Mouse (Mus musculus) hindbrain, embryonic 10.5 days (tissue): Measurements from ENCODE around the gene B3gnt2. TPM values are rescaled to one million over a fixed set of nuclear protein-coding genes. Genes with fewer than 3 reads are reported as not detected.

ENCODE experiments used
- DNase-seq: peaks from one replicate; pipeline ENCODE4 v3.0.0-alpha.2; 2017; ENCODE audit warnings: low spot score
- H3K27ac ChIP-seq: fragments of 300-500 bp; sonication (generic); 2 replicates; pipeline ENCODE4 v1.5.1; 2016; ENCODE audit warnings: mild to moderate bottlenecking, moderate library complexity
- H3K27me3 ChIP-seq: fragments of 300-500 bp; sonication (generic); 2 replicates; pipeline ENCODE4 v1.6.1; 2016; ENCODE audit warnings: mild to moderate bottlenecking; ENCODE audit not compliant: poor library complexity, insufficient read depth, severe bottlenecking
- H3K36me3 ChIP-seq: fragments of 300-500 bp; sonication (generic); 2 replicates; pipeline ENCODE4 v1.6.1; 2016; ENCODE audit warnings: mild to moderate bottlenecking, moderate library complexity
- H3K4me1 ChIP-seq: fragments of 300-500 bp; sonication (generic); replicated peaks from 2 replicates; pipeline ENCODE4 v1.6.1; 2016; ENCODE audit warnings: mild to moderate bottlenecking
- H3K4me3 ChIP-seq: fragments of 300-500 bp; sonication (generic); 2 replicates; pipeline ENCODE4 v1.5.1; 2016; ENCODE audit warnings: mild to moderate bottlenecking, moderate library complexity
- H3K9me3 ChIP-seq: fragments of 300-500 bp; sonication (generic); 2 replicates; pipeline ENCODE4 v1.6.1; 2016; ENCODE audit warnings: mild to moderate bottlenecking, moderate library complexity
- WGBS: fragments of 180-500 bp; shearing (Covaris S2); methylation state at CpG from one replicate; pipeline ENCODE4 v1.1.7; 2016; 5-methylcytosine and 5-hydroxymethylcytosine counted together
- polyA plus RNA-seq: library from polyadenylated mRNA; unstranded; fragments of >200 nt; fragmentation: Nextera tagmentation; extraction: Ambion mirVana; gene quantifications from 2 replicates; pipeline ENCODE4 v1.2.1, GENCODE M21; 2016

The B3gnt2 gene
- polyA plus RNA-seq, 1 experiment from 2014 or later: 1.2 TPM

GRCm38 (mm10) chr11:22791726-22792125, 69.0 kb downstream of the B3gnt2 start:
- no peak for DNase-seq
- WGBS: 85% methylated on average over 5 of the region's 5 CpGs
- no peak overlapping the region for H3K27ac ChIP-seq
- no peaks in the 10 kb centered on the region for H3K27me3 ChIP-seq
- H3K4me1 ChIP-seq: 0 out of 2 replicates have a peak, but pooled peaks cover 4% of the 10 kb centered on the region
- no peak overlapping the region for H3K4me3 ChIP-seq
- no peaks in the 10 kb centered on the region for H3K9me3 ChIP-seq
- no peaks in the 10 kb centered on the region for H3K36me3 ChIP-seq

GRCm38 (mm10) chr11:22787833-22788232, 72.9 kb downstream of the B3gnt2 start:
- DNase-seq: no peak
- Histone ChIP-seq H3K4me3 (no peak overlapping the region), H3K27me3 (no peaks in the 10 kb centered on the region), H3K36me3 (no peaks in the 10 kb centered on the region), H3K9me3 (no peaks in the 10 kb centered on the region), H3K27ac (no peak overlapping the region), H3K4me1 (peaks cover 2% of the 10 kb centered on the region; the same call in 1 of the 2 replicates)
- 76% methylated on average over 2 of the region's 2 CpGs for whole genome bisulfite sequencing

GRCm38 (mm10) chr11:22784477-22784876, 76.3 kb downstream of the B3gnt2 start:
- H3K27me3 ChIP-seq: no peaks in the 10 kb centered on the region
- peaks cover 5% of the 10 kb centered on the region; the same call in 1 of the 2 replicates for H3K4me1 ChIP-seq
- no peaks in the 10 kb centered on the region for H3K36me3 ChIP-seq
- 93% methylated on average over 3 of the region's 3 CpGs for WGBS
- H3K27ac ChIP-seq: no peak overlapping the region
- no peaks in the 10 kb centered on the region for H3K9me3 ChIP-seq
- DNase-seq: no peak
- no peak overlapping the region for H3K4me3 ChIP-seq

- 73% methylated on average over 13 of the region's 13 CpGs for WGBS
- peak; percentile 8 for DNase-seq
- Histone ChIP-seq H3K27ac (no peak overlapping the region), H3K36me3 (no peaks in the 10 kb centered on the region), H3K9me3 (no peaks in the 10 kb centered on the region), H3K27me3 (no peaks in the 10 kb centered on the region), H3K4me3 (no peak overlapping the region), H3K4me1 (peaks cover 5% of the 10 kb centered on the region; the same call in 1 of the 2 replicates)
Observed at GRCm38 (mm10) chr11:22782705-22783124, 78.0 kb downstream of the B3gnt2 start.

GRCm38 (mm10) chr11:22781190-22781589, 79.6 kb downstream of the B3gnt2 start:
- no peak overlapping the region for H3K27ac ChIP-seq
- H3K27me3 ChIP-seq: no peaks in the 10 kb centered on the region
- no peak for DNase-seq
- H3K36me3 ChIP-seq: no peaks in the 10 kb centered on the region
- H3K4me1 ChIP-seq: peaks cover 5% of the 10 kb centered on the region; the same call in 1 of the 2 replicates
- H3K9me3 ChIP-seq: no peaks in the 10 kb centered on the region
- H3K4me3 ChIP-seq: no peak overlapping the region

GRCm38 (mm10) chr11:22780761-22781160, 80.0 kb downstream of the B3gnt2 start:
- no peak for DNase-seq
- H3K36me3 ChIP-seq: no peaks in the 10 kb centered on the region
- no peaks in the 10 kb centered on the region for H3K9me3 ChIP-seq
- no peak overlapping the region for H3K27ac ChIP-seq
- no peaks in the 10 kb centered on the region for H3K27me3 ChIP-seq
- H3K4me3 ChIP-seq: no peak overlapping the region
- H3K4me1 ChIP-seq: peaks cover 5% of the 10 kb centered on the region; the same call in 1 of the 2 replicates
- 90% methylated on average over 2 of the region's 2 CpGs for WGBS

- no peaks in the 10 kb centered on the region for H3K9me3 ChIP-seq
- WGBS: 84% methylated on average over 6 of the region's 6 CpGs
- H3K27me3 ChIP-seq: no peaks in the 10 kb centered on the region
- H3K4me3 ChIP-seq: no peak overlapping the region
- no peaks in the 10 kb centered on the region for H3K36me3 ChIP-seq
- H3K4me1 ChIP-seq: peaks cover 5% of the 10 kb centered on the region; the same call in 1 of the 2 replicates
- no peak overlapping the region for H3K27ac ChIP-seq
- DNase-seq: no peak
Observed at GRCm38 (mm10) chr11:22779821-22780551, 80.8 kb downstream of the B3gnt2 start.

- Histone ChIP-seq H3K27me3 (no peaks in the 10 kb centered on the region), H3K9me3 (no peaks in the 10 kb centered on the region), H3K4me1 (peaks cover 5% of the 10 kb centered on the region; the same call in 1 of the 2 replicates), H3K36me3 (no peaks in the 10 kb centered on the region), H3K27ac (no peak overlapping the region), H3K4me3 (no peak overlapping the region)
- no peak for DNase-seq
- 72% methylated on average over 3 of the region's 3 CpGs for WGBS
Observed at GRCm38 (mm10) chr11:22778596-22778995, 82.2 kb downstream of the B3gnt2 start.

GRCm38 (mm10) chr11:22777531-22777930, 83.2 kb downstream of the B3gnt2 start:
- no peak for DNase-seq
- H3K4me3 ChIP-seq: no peak overlapping the region
- H3K4me1 ChIP-seq: 0 out of 2 replicates have a peak, but pooled peaks cover under 1% of the 10 kb centered on the region

GRCm38 (mm10) chr11:22774821-22775220, 85.9 kb downstream of the B3gnt2 start:
- Histone ChIP-seq H3K27ac (no peak overlapping the region), H3K4me1 (no peaks in the 10 kb centered on the region), H3K9me3 (no peaks in the 10 kb centered on the region), H3K4me3 (no peak overlapping the region), H3K36me3 (no peaks in the 10 kb centered on the region), H3K27me3 (no peaks in the 10 kb centered on the region)
- no peak for DNase-seq
- WGBS: 75% methylated on average over 2 of the region's 2 CpGs

More at GRCm38 (mm10) chr11:22777531-22777930, 83.2 kb downstream of the B3gnt2 start:
- Histone ChIP-seq H3K27ac (no peak overlapping the region), H3K9me3 (no peaks in the 10 kb centered on the region), H3K27me3 (no peaks in the 10 kb centered on the region), H3K36me3 (no peaks in the 10 kb centered on the region)
- 86% methylated on average over 2 of the region's 2 CpGs for WGBS

- DNase-seq: no peak
- Histone ChIP-seq H3K9me3 (no peaks in the 10 kb centered on the region), H3K4me1 (no peaks in the 10 kb centered on the region), H3K4me3 (no peak overlapping the region), H3K36me3 (no peaks in the 10 kb centered on the region), H3K27ac (no peak overlapping the region), H3K27me3 (no peaks in the 10 kb centered on the region)
- 81% methylated on average over 2 of the region's 2 CpGs for WGBS
Observed at GRCm38 (mm10) chr11:22766238-22766637, 94.5 kb downstream of the B3gnt2 start.

- no peaks in the 10 kb centered on the region for H3K9me3 ChIP-seq
- no peaks in the 10 kb centered on the region for H3K4me1 ChIP-seq
- no peak overlapping the region for H3K4me3 ChIP-seq
- H3K27me3 ChIP-seq: no peaks in the 10 kb centered on the region
- 87% methylated on average over 4 of the region's 4 CpGs for WGBS
- H3K27ac ChIP-seq: no peak overlapping the region
- no peaks in the 10 kb centered on the region for H3K36me3 ChIP-seq
- no peak for DNase-seq
Observed at GRCm38 (mm10) chr11:22765425-22765824, 95.3 kb downstream of the B3gnt2 start.

- 73% methylated on average over 4 of the region's 4 CpGs for WGBS
- Histone ChIP-seq H3K4me1 (no peaks in the 10 kb centered on the region), H3K27ac (no peak overlapping the region), H3K4me3 (no peak overlapping the region), H3K36me3 (no peaks in the 10 kb centered on the region), H3K9me3 (no peaks in the 10 kb centered on the region), H3K27me3 (no peaks in the 10 kb centered on the region)
- no peak for DNase-seq
Observed at GRCm38 (mm10) chr11:22763556-22764295, 97.0 kb downstream of the B3gnt2 start.
